Mouse (Mus musculus) liver, embryonic 14.5 days (tissue): Measurements from ENCODE around the gene Pmfbp1.

Experiments
- CTCF ChIP-seq: IDR thresholded peaks from 2 replicates; pipeline ENCODE4 v1.5.1; 2016; ENCODE audit warnings: antibody characterized with exemption, low read depth, control low read depth
- EP300 ChIP-seq: IDR thresholded peaks from 2 replicates; pipeline ENCODE4 v1.6.1; 2016; ENCODE audit warnings: antibody characterized with exemption, low read depth

GRCm38 (mm10) chr8:109472400-109472799, 21.4 kb upstream of the Pmfbp1 start:
- TF ChIP-seq EP300 (no peak), CTCF (no peak)
